Mouse (Mus musculus) lung, postnatal 0 days (tissue): ENCODE measurements around the gene Tmem190. TPM values are rescaled to one million over a fixed set of nuclear protein-coding genes. Genes with fewer than 3 reads are reported as not detected.

Experiments used
- ATAC-seq: fragments of 200-750 bp; cut with Nextera tagmentation; 2 replicates; pipeline ENCODE4 v1.8.0; 2017; ENCODE audit warnings: moderate library complexity
- DNase-seq: peaks from one replicate; pipeline ENCODE4 v3.0.0-alpha.2; 2016; ENCODE audit warnings: low spot score
- H3K27ac ChIP-seq: fragments of 300-500 bp; sonication (generic); 2 replicates; pipeline ENCODE4 v1.5.1; 2014; ENCODE audit warnings: antibody characterized with exemption, mild to moderate bottlenecking, low read length, mixed read lengths
- H3K27me3 ChIP-seq: fragments of 300-500 bp; sonication (generic); replicated peaks from 2 replicates; pipeline ENCODE4 v1.6.1; 2014; ENCODE audit warnings: low read length, mixed read lengths; ENCODE audit not compliant: insufficient read depth
- H3K36me3 ChIP-seq: fragments of 300-500 bp; sonication (generic); 2 replicates; pipeline ENCODE4 v1.6.1; 2014; ENCODE audit warnings: low read length, mixed read lengths; ENCODE audit not compliant: insufficient read depth
- H3K4me1 ChIP-seq: fragments of 300-500 bp; sonication (generic); 2 replicates; pipeline ENCODE4 v1.6.1; 2014; ENCODE audit warnings: antibody characterized with exemption, low read depth, low read length, mixed read lengths; ENCODE audit not compliant: insufficient read depth
- H3K4me2 ChIP-seq: fragments of 300-500 bp; sonication (generic); replicated peaks from 2 replicates; pipeline ENCODE4 v1.6.1; 2014; ENCODE audit warnings: low read depth, mild to moderate bottlenecking, low read length, moderate library complexity, mixed read lengths
- H3K4me3 ChIP-seq: fragments of 300-500 bp; sonication (generic); 2 replicates; pipeline ENCODE4 v1.5.1; 2014; ENCODE audit warnings: low read depth, low read length
- H3K9ac ChIP-seq: fragments of 300-500 bp; sonication (generic); replicated peaks from 2 replicates; pipeline ENCODE4 v1.6.1; 2014; ENCODE audit warnings: low read depth, mild to moderate bottlenecking
- H3K9me3 ChIP-seq: fragments of 300-500 bp; sonication (generic); 2 replicates; pipeline ENCODE4 v1.6.1; 2016; ENCODE audit warnings: low read length, mixed read lengths
- CTCF ChIP-seq: IDR thresholded peaks from 2 replicates; pipeline ENCODE4 v1.5.1; 2016; ENCODE audit warnings: antibody characterized with exemption, mild to moderate bottlenecking
- EP300 ChIP-seq: IDR thresholded peaks from 2 replicates; pipeline ENCODE4 v1.6.1; 2016; ENCODE audit warnings: antibody characterized with exemption, mild to moderate bottlenecking, control low read depth
- WGBS: fragments of 180-500 bp; shearing (Covaris S2); extraction: QIAGEN DNeasy Blood & Tissue Kit; methylation state at CpG from one replicate; pipeline ENCODE4 v1.1.7; 2014; 5-methylcytosine and 5-hydroxymethylcytosine counted together
- polyA plus RNA-seq: library from polyadenylated mRNA; unstranded; fragments of >200 nt; fragmentation: Nextera tagmentation; extraction: Ambion mirVana; gene quantifications from 2 replicates; pipeline ENCODE4 v1.2.1, GENCODE M21; 2015

Tmem190 gene
- polyA plus RNA-seq, 1 experiment from 2014 or later: 0.55 TPM

DNA sequence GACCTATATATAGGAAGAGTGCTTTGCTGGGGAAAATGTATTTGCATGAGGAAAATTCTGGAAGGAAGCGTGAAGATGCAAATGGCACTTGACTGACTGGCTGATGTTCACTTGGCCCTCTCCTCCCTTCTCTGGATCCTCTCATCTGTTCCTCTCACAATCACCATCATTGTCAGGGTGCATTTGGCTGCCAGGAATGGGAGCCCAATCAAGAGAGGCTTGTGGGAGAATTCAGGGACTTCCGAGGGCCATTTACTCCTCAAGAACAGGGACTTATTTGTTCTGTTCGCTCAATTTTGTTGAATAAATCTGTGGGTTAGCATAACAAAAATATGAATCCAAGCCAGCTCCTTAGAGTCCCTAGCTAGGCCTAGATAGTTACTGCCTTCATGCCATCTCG is 39.0 kb downstream of the Tmem190 start:
- Histone ChIP-seq H3K9me3 (no peaks in the 10 kb centered on the region), H3K9ac (no peak overlapping the region), H3K4me3 (no peak overlapping the region), H3K4me1 (0 out of 2 replicates have a peak, but pooled peaks cover 5% of the 10 kb centered on the region), H3K27me3 (no peaks in the 10 kb centered on the region), H3K36me3 (no peaks in the 10 kb centered on the region), H3K27ac (peak overlapping the region; percentile 80), H3K4me2 (no peak overlapping the region)
- ATAC-seq (no peak), DNase-seq (no peak)
- WGBS: 50% methylated on average over 4 of the region's 4 CpGs
- TF ChIP-seq CTCF: no peak
- TF ChIP-seq EP300: no peak

DNA sequence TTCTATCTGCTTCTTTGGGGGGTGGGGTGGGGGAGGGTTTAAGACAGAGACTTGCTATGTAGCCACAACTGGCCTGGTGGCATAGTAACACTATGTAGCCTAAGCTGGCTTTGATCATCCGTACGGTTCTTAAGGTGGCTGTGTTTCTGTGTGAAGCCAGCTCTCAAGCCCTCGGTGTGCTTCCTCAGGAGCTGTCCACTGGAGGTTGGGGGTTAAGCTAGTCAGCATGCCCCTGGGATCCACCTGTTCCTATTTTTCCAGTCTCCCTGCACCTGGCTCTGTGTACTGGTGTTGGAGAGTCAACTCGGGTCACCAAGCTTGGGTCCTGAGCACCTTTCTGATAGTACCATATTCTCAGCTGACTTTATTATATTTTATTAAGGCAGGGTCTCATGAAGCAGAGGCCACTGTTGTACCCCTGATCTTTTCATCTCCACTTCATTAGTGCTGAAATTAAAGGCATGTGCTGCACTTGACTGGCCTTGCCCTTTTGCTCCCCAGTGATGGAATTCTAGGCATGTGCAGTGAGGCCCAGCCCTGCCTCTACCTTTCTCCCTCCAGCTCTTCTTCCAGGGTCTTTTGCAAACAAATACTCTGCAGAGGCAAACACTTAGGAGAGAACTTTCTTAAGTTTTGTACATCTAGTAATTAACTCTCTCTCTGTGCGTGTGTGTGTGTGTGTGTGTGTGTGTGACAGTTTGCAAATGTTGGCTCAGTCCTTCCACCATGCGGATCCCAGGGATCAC is 39.6 kb downstream of the Tmem190 start:
- no peak overlapping the region for H3K4me2 ChIP-seq
- no peak overlapping the region for H3K4me3 ChIP-seq
- no peaks in the 10 kb centered on the region for H3K36me3 ChIP-seq
- peak; percentile 86 for ATAC-seq
- H3K9me3 ChIP-seq: no peaks in the 10 kb centered on the region
- no peak overlapping the region for H3K9ac ChIP-seq
- peak; percentile 69 for DNase-seq
- peak overlapping the region; percentile 80 for H3K27ac ChIP-seq
- no peak for TF ChIP-seq CTCF
- TF ChIP-seq EP300: peak; percentile 57
- H3K27me3 ChIP-seq: no peaks in the 10 kb centered on the region
- H3K4me1 ChIP-seq: 0 out of 2 replicates have a peak, but pooled peaks cover 5% of the 10 kb centered on the region
- 34% methylated on average over 6 of the region's 6 CpGs for WGBS

DNA sequence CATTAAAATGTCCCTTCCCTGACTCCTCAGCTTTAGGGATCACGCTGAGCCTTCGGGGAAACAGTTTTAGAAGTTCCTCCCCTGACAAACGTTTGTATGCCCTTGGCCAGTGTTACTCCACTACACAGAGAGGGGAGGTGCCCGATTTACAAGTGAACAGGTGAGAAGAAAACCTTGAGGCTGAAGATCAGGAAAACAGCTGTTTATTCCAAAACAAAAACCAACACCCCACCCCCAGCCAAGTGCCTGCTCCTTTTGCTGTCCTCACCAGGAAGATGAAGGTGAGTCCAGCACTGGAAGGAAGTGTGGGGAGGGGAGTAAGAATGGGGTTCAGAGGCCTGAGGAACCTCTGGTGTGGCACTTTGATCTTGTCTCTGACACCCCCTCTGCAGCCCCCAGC is 42.6 kb downstream of the Tmem190 start:
- no peaks in the 10 kb centered on the region for H3K4me1 ChIP-seq
- no peak for TF ChIP-seq CTCF
- no peak for TF ChIP-seq EP300

DNA sequence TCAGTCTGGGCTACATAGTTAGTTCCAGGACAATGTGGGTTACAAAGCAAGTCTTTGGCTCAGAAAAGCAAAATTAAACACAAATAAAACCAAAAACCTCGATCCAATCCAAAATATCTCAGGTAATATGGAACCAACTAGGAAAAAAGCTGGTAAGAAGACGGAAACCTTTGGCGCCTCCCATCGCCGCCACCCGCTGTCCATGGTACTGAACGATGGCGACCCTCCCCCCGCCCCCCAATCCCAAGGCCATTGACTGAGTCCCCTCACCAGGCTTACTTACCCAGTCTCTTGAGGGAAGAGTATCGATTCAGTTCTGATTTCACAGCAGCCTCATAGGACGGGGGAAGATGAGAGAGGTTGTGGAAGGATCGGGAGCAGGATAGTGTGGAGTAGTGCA is 47.7 kb downstream of the Tmem190 start:
- no peaks in the 10 kb centered on the region for H3K27me3 ChIP-seq
- WGBS: 16% methylated on average over 12 of the region's 12 CpGs

More for the DNA sequence above, 42.6 kb downstream of the Tmem190 start:
- DNase-seq (no peak), ATAC-seq (no peak)
- 39% methylated on average over 4 of the region's 4 CpGs for WGBS
- no peak overlapping the region for H3K27ac ChIP-seq
- H3K4me2 ChIP-seq: no peak overlapping the region
- no peak overlapping the region for H3K9ac ChIP-seq
- no peaks in the 10 kb centered on the region for H3K27me3 ChIP-seq
- H3K36me3 ChIP-seq: no peaks in the 10 kb centered on the region
- H3K4me3 ChIP-seq: no peak overlapping the region
- no peaks in the 10 kb centered on the region for H3K9me3 ChIP-seq

More for the DNA sequence above, 47.7 kb downstream of the Tmem190 start:
- DNase-seq: no peak
- no peaks in the 10 kb centered on the region for H3K9me3 ChIP-seq
- no peak for TF ChIP-seq EP300
- no peak for TF ChIP-seq CTCF
- no peak overlapping the region for H3K4me3 ChIP-seq
- H3K27ac ChIP-seq: no peak overlapping the region
- no peaks in the 10 kb centered on the region for H3K4me1 ChIP-seq
- no peak for ATAC-seq
- no peaks in the 10 kb centered on the region for H3K36me3 ChIP-seq
- no peak overlapping the region for H3K9ac ChIP-seq
- no peak overlapping the region for H3K4me2 ChIP-seq

Other genes starting within 250 kb of the Tmem190 start
- 7.1 and 8.1 TPM in 2 replicates for gene Syt5, start 235.4 kb upstream of the Tmem190 start, polyA plus RNA-seq
- gene Ptprh, start 178.9 kb upstream of the Tmem190 start, polyA plus RNA-seq: not detected in 2 replicates
- gene Tmem86b, start 151.5 kb upstream of the Tmem190 start, polyA plus RNA-seq: 0.90 and 0.91 TPM in 2 replicates
- 6.8 and 7.5 TPM in 2 replicates for gene Ppp6r1, start 123.9 kb upstream of the Tmem190 start, polyA plus RNA-seq
- gene Hspbp1, start 97.9 kb upstream of the Tmem190 start, polyA plus RNA-seq: 49.7 and 54.4 TPM in 2 replicates
- 0.31 and 0.45 TPM in 2 replicates for gene Brsk1, start 92.3 kb upstream of the Tmem190 start, polyA plus RNA-seq
- 0.25 and 0.35 TPM in 2 replicates for gene Tmem150b, start 57.7 kb upstream of the Tmem190 start, polyA plus RNA-seq
- gene Kmt5c, start 42.8 kb upstream of the Tmem190 start, polyA plus RNA-seq: 31.9 and 34.4 TPM in 2 replicates
- 67.7 and 77.9 TPM in 2 replicates for gene Cox6b2, start 29.8 kb upstream of the Tmem190 start, polyA plus RNA-seq
- not detected in 2 replicates for gene Fam71e2, start 11.6 kb upstream of the Tmem190 start, polyA plus RNA-seq
- gene Il11, start 78 bp upstream of the Tmem190 start, polyA plus RNA-seq: 0.29 and 0.64 TPM in 2 replicates
- 39.2 and 45.4 TPM in 2 replicates for gene Tmem238, start 6.7 kb downstream of the Tmem190 start, polyA plus RNA-seq
- 282 and 294 TPM in 2 replicates for gene Rpl28, start 9.9 kb downstream of the Tmem190 start, polyA plus RNA-seq
- gene Ube2s, start 29.7 kb downstream of the Tmem190 start, polyA plus RNA-seq: 158 and 162 TPM in 2 replicates
- 0.43 and 0.51 TPM in 2 replicates for gene Shisa7, start 61.8 kb downstream of the Tmem190 start, polyA plus RNA-seq
- gene Isoc2b, start 87.3 kb downstream of the Tmem190 start, polyA plus RNA-seq: 12.7 and 16.1 TPM in 2 replicates
- 0.53 and 0.57 TPM in 2 replicates for gene Isoc2a, start 94.2 kb downstream of the Tmem190 start, polyA plus RNA-seq
- not detected in 2 replicates for gene Gm36210, start 123.6 kb downstream of the Tmem190 start, polyA plus RNA-seq
- gene Zfp628, start 132.3 kb downstream of the Tmem190 start, polyA plus RNA-seq: 2.7 TPM in 2 replicates
- gene Nat14, start 139.1 kb downstream of the Tmem190 start, polyA plus RNA-seq: 1.1 and 2.3 TPM in 2 replicates
- gene Ssc5d, start 142.8 kb downstream of the Tmem190 start, polyA plus RNA-seq: 1.4 and 1.7 TPM in 2 replicates
- gene Sbk2, start 181.5 kb downstream of the Tmem190 start, polyA plus RNA-seq: 0.19 and 0.26 TPM in 2 replicates
- gene Sbk3, start 188.2 kb downstream of the Tmem190 start, polyA plus RNA-seq: 0.37 TPM in 2 replicates
- 29.7 and 30.6 TPM in 2 replicates for gene Zfp579, start 213.2 kb downstream of the Tmem190 start, polyA plus RNA-seq
- 22.4 and 24.6 TPM in 2 replicates for gene Zfp524, start 231.5 kb downstream of the Tmem190 start, polyA plus RNA-seq
- gene Fiz1, start 231.8 kb downstream of the Tmem190 start, polyA plus RNA-seq: 20.5 and 20.8 TPM in 2 replicates
- 2.1 and 4.4 TPM in 2 replicates for gene Gm44973, start 232.6 kb downstream of the Tmem190 start, polyA plus RNA-seq
- 3.4 and 3.8 TPM in 2 replicates for gene Zfp865, start 237.4 kb downstream of the Tmem190 start, polyA plus RNA-seq
- 0.42 and 1.2 TPM in 2 replicates for gene Ccdc106, start 237.6 kb downstream of the Tmem190 start, polyA plus RNA-seq